Mouse (Mus musculus) megakaryocyte progenitor cell, adult 5-6 weeks (primary cell): Measurements from ENCODE around the gene Zfp287. TPM values are rescaled to one million over a fixed set of nuclear protein-coding genes. Genes with fewer than 3 reads are reported as not detected.

ENCODE experiments used
- ATAC-seq: replicated peaks from 2 replicates; pipeline ENCODE4 v1.8.0; 2016; ENCODE audit warnings: mild to moderate bottlenecking, moderate TSS enrichment, inconsistent platforms; ENCODE audit not compliant: poor library complexity
- total RNA-seq, 2 experiments: library from RNA; stranded (forward) in 1 of 2; stranded (reverse) in 1 of 2; fragments of 157-497, 149-512 nt in 1 of 2; fragments of 200-1000 nt in 1 of 2; gene quantifications; 2 replicates each; pipeline versions ENCODE4 v1.2.3 to v1.2.4; 2015 to 2017

Zfp287 gene
- total RNA-seq (2015) (1.3 and 1.9 TPM in 2 replicates), total RNA-seq (2017) (0.50 and 1.2 TPM in 2 replicates)

GRCm38 (mm10) chr11:62731311-62732021 lies at the start of gene Zfp287:
Zfp287 (minus strand) TSS chr11:62731905.
- ATAC-seq, result peak; percentile 90

- no peak for ATAC-seq
These were observed 44.8 kb upstream of the Zfp287 start for GRCm38 (mm10) chr11:62776510-62776909.

DNA sequence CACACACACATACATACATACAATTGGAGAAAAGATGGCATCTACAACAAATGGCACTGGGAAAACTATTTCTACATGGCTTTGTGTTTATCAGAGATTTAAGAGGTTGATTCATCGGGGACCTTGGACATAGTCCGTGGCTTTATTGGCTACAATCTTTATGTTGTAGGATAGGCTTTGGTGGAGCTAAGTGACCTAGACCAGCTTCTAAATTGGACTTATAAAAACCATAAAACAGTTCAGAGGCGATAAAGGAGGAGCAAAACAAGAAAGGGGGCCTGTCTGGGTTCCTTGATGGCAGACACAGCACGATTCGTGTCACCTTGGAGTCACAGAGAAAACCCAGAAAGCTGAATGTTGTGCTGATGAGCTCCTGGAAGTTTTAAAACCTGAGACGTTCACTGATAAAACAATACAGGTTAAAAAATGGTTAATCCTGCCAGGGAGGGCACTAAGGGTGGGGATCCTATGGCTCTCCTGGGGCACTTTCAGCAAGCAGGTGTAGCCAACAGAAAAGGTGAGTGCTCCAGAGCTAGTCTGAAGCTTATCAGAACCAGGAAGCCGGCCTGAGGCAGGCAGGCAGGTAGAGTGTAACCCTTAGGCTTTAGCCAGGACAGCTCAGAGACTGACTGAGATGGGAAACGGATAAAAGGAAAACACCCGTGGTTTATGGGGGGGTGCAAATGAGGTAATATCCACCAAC lies 29.2 kb upstream of the Zfp287 start:
- no peak for ATAC-seq

- ATAC-seq, result no peak
These were observed 26.8 kb upstream of the Zfp287 start for GRCm38 (mm10) chr11:62758491-62758890.

DNA sequence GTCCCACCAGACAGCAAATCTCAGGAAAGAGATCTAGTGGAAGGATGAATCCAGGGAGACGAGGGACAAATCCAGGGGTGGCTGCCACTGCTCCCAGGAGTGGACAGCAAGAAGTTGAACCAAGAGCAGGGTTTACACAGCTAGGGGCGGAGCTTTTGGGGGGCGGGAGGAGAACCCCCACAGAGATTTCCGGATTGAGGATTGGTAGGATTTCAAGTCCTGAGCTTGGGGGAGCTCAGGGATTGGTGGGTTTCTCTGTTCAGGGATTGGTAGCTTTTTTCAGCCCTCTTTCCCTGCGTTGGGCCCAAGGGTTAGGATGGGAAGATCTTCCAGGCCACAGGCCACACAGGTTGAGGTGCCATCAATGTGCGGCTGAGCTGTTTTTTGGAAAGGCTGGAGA lies 26.2 kb upstream of the Zfp287 start:
- ATAC-seq, result no peak

GRCm38 (mm10) chr11:62757143-62757507 lies 25.4 kb upstream of the Zfp287 start:
- no peak for ATAC-seq

DNA sequence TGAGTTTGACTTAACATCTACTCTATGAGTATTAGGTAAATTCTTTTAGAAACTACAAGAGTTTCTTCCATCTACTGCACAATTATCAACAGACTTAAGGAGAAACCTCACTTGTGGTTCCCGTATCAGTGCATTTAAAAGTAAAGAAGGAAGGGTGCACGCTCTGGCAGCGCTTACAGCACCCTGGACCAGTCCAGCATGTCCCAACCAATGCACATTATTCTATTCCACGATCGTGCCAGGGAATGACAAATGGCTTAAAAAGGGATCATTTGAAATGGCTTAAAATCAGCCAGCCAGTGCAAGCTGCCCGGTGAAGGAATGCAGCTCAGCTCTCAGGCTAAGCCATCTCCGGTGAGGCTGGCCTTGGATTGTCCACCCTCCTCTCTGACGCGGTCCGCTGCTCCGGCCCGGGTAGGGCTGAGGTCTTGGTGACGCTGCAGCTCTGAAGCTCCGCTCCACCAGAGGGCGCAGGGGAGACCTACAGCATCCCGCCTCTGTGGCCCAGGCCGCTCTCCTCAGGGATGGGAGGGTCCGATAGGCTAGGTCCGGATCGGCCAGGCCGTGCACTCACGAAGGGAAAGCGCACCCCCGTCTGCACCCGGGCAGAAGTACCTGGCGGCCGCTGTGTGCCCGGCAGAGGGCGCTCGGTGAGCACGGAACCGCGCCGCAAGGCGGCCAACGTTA lies 24.9 kb upstream of the Zfp287 start:
- ATAC-seq, result peak; percentile 99

- no peak for ATAC-seq
These were observed 21.1 kb upstream of the Zfp287 start, which contains the start of gene Gm10428 for GRCm38 (mm10) chr11:62752780-62753179. Gm10428 (plus strand) TSS chr11:62753100.

- no peak for ATAC-seq
These were observed 20.5 kb upstream of the Zfp287 start for GRCm38 (mm10) chr11:62752191-62752590.

DNA sequence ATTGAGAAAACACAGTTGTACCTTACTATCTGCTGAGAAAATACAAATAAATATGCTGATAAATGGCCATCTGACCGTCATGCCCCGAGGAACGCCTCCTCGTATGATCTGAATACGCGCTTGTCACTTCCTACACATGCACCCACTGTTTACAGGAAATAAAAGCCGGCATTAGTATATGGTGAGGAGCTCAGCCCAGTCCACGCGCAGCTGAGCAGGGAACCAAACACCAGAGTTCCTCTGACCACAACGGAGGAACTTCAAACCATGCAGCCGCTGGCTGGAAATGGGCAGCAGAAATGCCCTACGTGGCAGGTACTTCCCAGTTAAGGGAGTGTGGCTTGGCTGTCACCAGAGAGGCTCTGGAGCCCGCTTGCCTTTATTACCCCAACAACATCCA lies 17.7 kb upstream of the Zfp287 start:
- peak; percentile 70 for ATAC-seq

DNA sequence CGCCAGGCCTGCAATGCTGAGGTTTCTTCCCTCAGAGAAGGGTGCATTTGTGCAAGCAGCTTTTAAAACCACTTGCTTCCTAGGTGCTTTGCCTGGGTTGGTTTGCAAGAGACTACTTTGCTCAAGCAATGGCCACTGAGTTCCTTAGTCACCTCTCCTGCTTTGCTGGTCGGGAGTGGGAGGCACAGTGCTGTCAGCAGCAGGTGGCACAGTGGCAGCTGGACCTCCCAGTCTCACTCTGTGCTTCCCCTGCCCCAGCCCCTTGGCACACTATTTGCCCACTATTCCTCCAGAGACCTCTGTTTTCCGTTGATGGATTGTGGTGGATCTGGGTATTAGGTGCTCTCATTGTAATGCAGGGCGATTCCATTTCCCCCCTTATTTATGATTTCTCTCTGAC lies 16.4 kb upstream of the Zfp287 start:
- no peak for ATAC-seq

DNA sequence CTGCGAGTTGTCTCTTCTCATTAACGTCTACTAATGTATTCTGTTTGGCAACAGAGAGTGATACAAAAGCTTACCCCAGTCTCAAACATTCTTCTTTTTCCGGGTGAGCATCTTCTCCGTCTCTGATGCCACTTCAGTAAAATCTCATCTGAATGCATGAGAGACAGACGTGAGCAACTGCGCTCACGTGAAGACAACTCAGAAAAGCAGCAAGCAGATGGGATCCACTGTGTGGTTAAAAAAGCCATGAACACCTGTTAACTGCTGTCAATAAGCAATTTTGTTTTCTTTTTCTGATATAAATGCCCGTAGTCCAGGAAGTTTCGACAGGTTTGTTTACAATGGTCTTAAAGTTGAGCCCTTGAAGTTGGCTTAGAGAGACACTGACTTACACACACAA lies 15.5 kb upstream of the Zfp287 start:
- ATAC-seq, result no peak

DNA sequence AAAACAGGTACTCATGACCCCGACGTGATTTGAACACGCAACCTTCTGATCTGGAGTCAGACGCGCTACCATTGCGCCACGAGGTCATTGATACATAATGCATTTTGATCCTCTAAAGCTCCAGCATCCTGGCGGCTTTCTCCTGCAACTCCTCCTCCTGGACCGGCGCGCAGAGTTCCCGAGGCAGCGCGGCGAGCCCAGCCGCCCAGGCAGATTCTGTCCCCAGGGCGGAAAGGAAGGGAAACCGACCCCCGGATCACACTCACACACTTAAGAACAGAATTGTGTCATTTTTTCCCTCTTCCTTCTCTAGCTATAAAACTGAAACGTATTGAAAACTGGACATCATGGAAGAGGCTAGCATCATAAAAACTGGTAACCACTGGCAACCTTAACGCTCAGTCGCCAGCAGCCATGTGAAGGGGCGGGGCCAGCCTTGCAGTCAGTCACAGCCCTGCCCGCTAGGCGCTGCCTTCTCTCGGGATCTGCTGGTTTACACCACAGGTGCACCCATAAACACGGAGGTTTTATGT lies 14.4 kb upstream of the Zfp287 start:
- peak; percentile 59 for ATAC-seq

DNA sequence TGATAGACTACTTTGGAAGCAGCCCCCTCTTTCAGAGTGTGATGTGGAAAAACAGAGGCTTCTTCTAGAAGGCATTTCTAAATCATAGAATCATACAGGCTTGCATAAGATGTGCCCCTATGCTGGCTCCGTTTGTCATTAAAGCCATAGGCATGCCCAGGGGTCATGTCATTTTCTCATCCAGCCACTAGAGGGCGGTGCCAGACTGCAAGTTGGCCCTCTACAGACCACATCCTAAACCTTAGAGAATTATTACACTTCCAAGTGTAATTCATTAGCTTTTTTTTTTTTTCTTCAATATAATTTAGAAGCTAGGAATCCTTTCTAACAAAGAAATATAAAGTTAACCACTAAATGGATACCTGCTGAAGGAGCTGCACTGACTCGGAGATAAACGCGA lies 12.4 kb upstream of the Zfp287 start:
- peak; percentile 86 for ATAC-seq

- ATAC-seq, result no peak
These were observed 10.7 kb upstream of the Zfp287 start for GRCm38 (mm10) chr11:62742261-62742957.

DNA sequence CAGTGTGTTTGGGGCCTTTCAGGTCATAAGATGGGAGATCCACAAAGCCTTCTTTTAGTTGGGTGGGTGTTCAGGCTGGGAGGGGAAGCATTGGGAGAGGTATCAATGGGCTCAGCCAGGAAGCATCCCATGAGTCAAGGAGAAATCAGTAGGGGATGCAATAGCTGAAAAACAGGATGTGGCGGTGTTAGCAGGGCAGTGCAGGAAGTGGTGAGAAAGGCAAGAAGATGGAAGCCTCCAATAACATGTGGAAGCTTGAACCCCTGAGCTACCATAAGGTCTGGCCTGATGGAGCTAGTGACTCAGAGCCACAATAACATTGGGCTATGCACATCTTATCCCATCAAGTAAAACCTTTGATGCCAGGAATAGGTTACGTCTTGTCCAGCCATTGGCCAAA lies 9.5 kb upstream of the Zfp287 start:
- ATAC-seq, result peak; percentile 69

DNA sequence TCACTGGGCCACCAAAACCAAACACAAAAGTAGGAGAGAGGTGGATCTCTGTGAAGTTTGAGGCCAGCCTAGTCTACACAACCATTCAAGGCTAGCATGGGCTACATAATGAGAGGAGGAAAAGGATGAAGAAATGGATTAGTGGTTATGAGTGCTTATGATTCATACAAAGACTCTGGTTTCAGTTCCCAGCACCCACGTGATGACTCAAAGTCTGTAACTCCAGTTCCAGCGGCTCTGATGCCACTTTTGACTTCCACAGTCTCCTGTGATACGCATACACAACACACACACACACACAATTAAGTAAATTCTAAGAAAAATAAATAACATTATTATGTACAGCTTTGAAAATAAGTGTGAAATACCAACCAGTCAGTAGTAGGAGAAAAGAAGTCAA lies 960 bp upstream of the Zfp287 start:
- no peak for ATAC-seq

DNA sequence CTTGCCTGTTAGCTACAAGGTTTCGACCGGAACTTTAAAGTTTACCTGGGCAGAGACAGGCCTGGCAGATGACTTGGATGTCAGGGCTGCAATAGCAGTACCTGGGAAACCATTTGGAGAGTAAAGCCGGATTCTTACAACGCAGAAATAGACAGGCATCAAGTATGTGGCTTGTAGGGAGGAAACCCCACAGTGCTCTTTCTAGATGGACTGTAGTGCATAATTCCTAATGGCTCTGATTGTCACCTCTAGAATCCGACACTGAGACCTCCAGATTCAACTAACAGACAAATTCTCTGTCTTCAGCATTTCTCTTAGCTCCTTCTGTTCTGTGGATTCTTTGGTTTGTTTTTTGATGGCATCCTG lies 300 bp upstream of the Zfp287 start:
- no peak for ATAC-seq

DNA sequence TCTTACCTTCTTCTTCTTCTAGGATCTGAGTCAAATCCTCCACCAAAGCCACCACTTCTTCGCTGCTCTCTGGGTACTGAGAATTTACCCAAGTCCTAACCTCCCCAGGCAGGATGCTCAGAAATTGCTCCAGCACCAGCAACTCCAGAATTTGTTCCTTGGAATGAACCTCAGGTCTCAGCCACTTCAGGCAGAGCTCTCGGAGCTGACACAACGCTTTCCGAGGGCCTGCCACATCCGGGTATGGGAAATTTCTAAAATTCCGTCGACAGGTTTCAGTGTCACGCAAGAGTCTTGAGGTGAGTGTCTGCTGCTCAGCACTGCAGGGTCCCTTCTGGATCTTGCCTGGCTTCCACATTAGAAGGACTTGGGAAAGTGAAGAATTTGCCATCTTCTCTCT lies 3.4 kb downstream of the Zfp287 start:
- ATAC-seq, result no peak

GRCm38 (mm10) chr11:62710657-62711056 lies 21.0 kb downstream of the Zfp287 start:
- no peak for ATAC-seq

DNA sequence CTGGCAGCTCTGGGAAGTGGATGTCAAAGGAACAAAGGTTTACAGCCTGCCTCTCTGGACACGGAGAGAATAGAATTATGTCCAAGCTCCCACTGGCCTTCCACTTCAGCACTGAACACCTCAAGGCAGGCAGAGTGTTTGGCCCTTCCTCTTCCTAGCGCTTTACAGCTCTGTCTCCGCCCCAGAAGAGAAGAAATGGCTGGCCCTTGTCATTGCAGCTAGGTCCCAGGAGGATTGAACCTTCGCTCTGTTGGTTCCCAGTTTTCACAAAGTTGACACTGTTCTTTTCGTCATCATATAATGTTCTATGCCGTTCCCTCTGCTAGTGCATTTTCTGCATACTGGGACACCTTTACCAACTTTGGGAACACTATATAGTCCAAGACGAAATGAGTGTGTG lies 23.5 kb downstream of the Zfp287 start:
- no peak for ATAC-seq
